In genomic region chr5:91654331-91655048, GRCm38 (mm10) we compare ENCODE assay signal across 34 mouse cellular contexts.
"Had no signal": no experiment of that assay in that cellular context is flagged by ENCODE, and none has a peak within 500 bp of the region (broad histone marks: within the 10 kb centered on the region; RNA-seq: fewer than 3 reads in every experiment).

No protein-coding gene starts in this region.

- H3K27me3 ChIP-seq: heart, embryonic 12.5 days; heart, embryonic 13.5 days; heart, embryonic 15.5 days; hindbrain, embryonic 12.5 days; hindbrain, embryonic 13.5 days; hindbrain, embryonic 15.5 days; intestine, embryonic 15.5 days; kidney, embryonic 15.5 days had no signal

- H3K4me2 ChIP-seq: heart, embryonic 12.5 days; heart, embryonic 13.5 days; heart, embryonic 15.5 days; hindbrain, embryonic 12.5 days; hindbrain, embryonic 13.5 days; hindbrain, embryonic 14.5 days; hindbrain, embryonic 15.5 days; intestine, embryonic 15.5 days; kidney, embryonic 15.5 days had no signal

- H3K36me3 ChIP-seq: heart, embryonic 12.5 days; heart, embryonic 13.5 days; heart, embryonic 15.5 days; hindbrain, embryonic 10.5 days; hindbrain, embryonic 12.5 days; hindbrain, embryonic 13.5 days; hindbrain, embryonic 15.5 days; intestine, embryonic 15.5 days; kidney, embryonic 15.5 days had no signal

- H3K9ac ChIP-seq: heart, embryonic 12.5 days; heart, embryonic 13.5 days; heart, embryonic 15.5 days; hindbrain, embryonic 12.5 days; hindbrain, embryonic 13.5 days; hindbrain, embryonic 14.5 days; hindbrain, embryonic 15.5 days; intestine, embryonic 15.5 days; kidney, embryonic 15.5 days had no signal

- H3K9me3 ChIP-seq: heart, embryonic 12.5 days; heart, embryonic 13.5 days; heart, embryonic 15.5 days; hindbrain, embryonic 10.5 days; hindbrain, embryonic 12.5 days; hindbrain, embryonic 13.5 days; hindbrain, embryonic 15.5 days; intestine, embryonic 15.5 days; kidney, embryonic 15.5 days had no signal

- H3K4me1 ChIP-seq: heart, embryonic 12.5 days; heart, embryonic 13.5 days; heart, embryonic 15.5 days; hindbrain, embryonic 10.5 days; hindbrain, embryonic 12.5 days; hindbrain, embryonic 15.5 days; intestine, embryonic 15.5 days; kidney, embryonic 15.5 days had no signal

- ATAC-seq: hindbrain, embryonic 16.5 days; hindbrain, postnatal 0 days; inflammation-experienced regulatory T-cells, adult 6 months; intestine, embryonic 15.5 days; intestine, embryonic 16.5 days; intestine, postnatal 0 days had no signal

- DNase-seq: heart, postnatal 10 days; heart, postnatal 14 days; heart, postnatal 36 days; heart, postnatal 4 days; kidney, adult 11 months; kidney, adult 18-20 months; kidney, adult 2 months; kidney, adult 8-10 months; kidney, adult 9 months; kidney, postnatal 10 days; kidney, postnatal 14 days; kidney, postnatal 25 days; kidney, postnatal 36 days; kidney, postnatal 4 days; layer of hippocampus, adult 9-11 months; layer of hippocampus, postnatal 36 days had no signal

- H3K4me3 ChIP-seq: heart, embryonic 12.5 days; heart, embryonic 13.5 days; heart, embryonic 15.5 days; hindbrain, embryonic 10.5 days; hindbrain, embryonic 12.5 days; hindbrain, embryonic 13.5 days; hindbrain, embryonic 15.5 days; intestine, embryonic 15.5 days; kidney, embryonic 15.5 days; layer of hippocampus, adult 2 months; left cerebral cortex, adult 2 months had no signal

- H3K27ac ChIP-seq: heart, embryonic 13.5 days; heart, embryonic 15.5 days; hindbrain, embryonic 10.5 days; hindbrain, embryonic 12.5 days; hindbrain, embryonic 13.5 days; hindbrain, embryonic 14.5 days; hindbrain, embryonic 15.5 days; hindbrain, postnatal 0 days; intestine, embryonic 15.5 days; kidney, embryonic 15.5 days; kidney, postnatal 0 days; layer of hippocampus, adult 2 months; left cerebral cortex, adult 2 months had no signal
